Mouse (Mus musculus): ENCODE measurements around the gene Wbp2. TPM values are rescaled to one million over a fixed set of nuclear protein-coding genes. Genes with fewer than 3 reads are reported as not detected.
"Not testable (repeated sequence)": the region's sequence is repeated elsewhere in the genome, so short reads cannot be mapped to it uniquely, and the experiment has no call there.

The Wbp2 gene
- total RNA-seq (2021) (100 to 1,000 TPM; 165 to 185 TPM), polyA plus RNA-seq (2012; rRNA removed) (517 and 528 TPM in 2 replicates)
- long read RNA-seq, transcript Wbp2-201 (8 exons, 1,826 nt), result major isoform, 105 of 133 reads
- long read RNA-seq, partial matches to known transcripts, result 9 of 133 reads
- long read RNA-seq, other reads (novel, unspliced or antisense), result 15 of 133 reads

DNA sequence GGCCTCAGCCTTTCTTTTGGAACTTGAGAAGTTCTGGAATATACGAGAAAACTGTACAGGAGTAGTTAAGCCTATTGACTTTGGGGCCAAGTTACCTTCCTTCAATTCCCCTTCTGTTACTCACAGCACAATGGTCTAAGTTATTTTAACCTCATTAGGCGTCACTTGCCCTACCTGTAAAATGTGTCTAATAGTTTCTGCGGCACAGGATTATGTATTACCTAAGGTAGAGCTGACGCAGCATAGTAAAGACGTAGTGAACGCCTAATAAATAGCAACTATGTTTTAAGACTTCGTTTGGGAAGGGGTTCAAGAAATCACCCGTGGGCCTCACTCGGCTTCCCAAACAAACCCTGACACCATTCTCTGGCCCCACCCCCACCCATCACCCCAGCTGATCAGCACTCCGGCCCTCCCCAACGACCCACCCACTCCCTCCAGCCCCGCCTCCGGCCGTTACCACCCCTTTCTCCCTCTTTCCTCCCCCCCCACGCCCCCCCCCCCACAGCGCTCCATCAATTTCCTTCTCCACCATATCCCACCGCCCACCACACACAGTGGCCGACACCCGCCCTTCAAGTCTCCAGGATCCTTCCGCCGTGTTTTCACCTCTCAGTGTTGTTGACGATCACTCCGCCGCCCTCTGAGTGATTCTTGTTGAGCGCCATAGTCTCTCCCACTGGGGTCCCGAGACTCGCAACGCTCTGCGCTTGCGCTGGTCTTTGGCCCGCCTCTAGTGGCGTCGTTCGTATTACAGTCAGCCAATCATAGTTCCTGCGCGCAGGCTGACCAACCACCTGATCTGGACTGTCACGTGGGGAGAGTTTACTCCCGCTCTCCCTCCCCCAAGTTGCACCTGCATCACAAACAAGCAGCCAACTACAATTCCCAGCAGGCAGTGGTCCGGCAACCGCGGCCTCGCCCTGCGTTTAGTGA, at the start of gene Wbp2:
TSS of gene Wbp2 (minus strand) at position 738 of the 936 bp plus-strand sequence.
- peak; percentile 98 for DNase-seq

DNA sequence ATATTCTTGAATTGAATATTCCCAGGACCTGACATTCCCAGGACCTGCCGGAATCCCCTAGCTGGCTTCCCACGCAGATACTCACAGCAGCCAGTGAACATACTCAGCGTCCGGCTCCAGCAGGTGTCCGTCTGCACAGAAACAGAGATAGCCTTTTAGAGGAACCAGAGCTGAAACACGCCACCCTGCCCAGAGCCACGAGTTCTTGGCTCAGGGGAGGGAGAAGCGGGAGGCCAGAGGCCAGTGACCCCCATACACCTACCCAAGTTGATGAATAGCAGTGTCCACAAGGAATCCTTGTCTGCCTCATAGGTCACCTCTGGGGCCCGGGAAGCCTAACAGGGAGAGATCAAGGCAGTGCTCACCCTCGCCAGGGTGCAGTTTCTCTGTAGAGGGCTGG, 47.4 kb upstream of the Wbp2 start:
- DNase-seq, result no peak

DNA sequence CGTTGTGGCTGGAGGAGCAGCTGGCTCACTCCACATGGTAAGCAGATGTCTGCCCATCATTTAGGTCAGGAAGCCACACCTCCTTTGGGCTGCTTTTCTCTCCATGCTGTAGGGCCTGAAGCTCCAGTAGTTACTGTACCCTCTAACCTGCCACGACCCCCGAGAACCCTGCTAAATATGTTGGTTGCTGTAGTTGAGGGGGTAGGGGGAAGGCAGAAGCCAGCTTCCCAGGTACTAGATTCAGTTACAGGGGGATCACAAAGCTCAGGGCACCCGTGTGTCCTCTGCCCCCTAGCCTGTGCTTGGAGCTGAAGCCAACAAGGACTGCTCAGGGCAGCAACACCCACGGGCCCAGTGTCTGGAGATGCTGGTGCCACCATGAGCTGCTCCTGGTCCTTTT, 46.7 kb upstream of the Wbp2 start:
- DNase-seq, result no peak

DNA sequence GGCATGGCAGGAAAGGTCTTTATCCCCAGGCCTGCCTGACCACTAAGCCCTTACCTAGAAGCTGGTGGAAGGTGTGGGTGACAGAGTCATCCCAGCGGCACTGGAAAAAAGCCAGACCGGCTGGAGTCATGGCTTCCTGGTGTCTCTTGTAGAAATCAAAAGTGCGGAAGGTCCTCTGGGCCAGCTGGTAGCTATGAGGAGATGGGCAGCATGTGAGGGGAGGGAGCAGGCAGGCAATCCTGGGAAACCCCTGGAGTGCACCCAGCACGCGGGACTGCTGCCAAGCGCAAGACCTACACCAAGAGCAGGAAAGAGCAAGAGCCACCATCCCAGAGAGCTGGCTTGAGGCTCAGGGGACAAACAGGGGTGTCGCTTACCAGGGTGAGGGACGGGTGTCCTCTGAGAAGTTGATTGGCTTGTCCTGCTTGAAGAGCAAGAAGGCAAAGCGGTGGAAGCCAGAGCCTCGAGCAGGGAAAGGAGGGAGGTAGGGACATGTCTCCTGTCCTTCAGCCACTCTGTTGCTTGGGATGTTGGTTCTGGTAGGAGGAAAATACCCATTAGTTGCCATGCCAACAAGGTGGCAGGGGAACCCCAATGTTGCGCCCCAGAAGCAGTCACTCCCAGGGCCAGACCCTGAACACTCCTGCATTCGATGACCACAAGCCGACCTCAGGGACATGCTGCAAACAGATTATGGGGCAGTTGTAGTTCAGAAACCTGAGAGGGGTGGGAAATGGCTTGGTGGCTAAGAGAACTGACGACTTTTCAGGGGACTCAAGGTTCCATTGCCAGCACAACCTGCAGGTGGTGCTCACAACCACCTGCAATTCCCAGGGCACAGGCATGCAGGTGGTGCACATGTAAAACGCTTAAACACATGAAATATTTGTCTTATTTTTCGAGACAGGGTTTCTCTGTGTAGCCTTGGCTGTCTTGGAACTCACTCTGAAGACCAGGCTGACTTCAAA, 45.9 kb upstream of the Wbp2 start:
- peak; percentile 66 for DNase-seq

DNA sequence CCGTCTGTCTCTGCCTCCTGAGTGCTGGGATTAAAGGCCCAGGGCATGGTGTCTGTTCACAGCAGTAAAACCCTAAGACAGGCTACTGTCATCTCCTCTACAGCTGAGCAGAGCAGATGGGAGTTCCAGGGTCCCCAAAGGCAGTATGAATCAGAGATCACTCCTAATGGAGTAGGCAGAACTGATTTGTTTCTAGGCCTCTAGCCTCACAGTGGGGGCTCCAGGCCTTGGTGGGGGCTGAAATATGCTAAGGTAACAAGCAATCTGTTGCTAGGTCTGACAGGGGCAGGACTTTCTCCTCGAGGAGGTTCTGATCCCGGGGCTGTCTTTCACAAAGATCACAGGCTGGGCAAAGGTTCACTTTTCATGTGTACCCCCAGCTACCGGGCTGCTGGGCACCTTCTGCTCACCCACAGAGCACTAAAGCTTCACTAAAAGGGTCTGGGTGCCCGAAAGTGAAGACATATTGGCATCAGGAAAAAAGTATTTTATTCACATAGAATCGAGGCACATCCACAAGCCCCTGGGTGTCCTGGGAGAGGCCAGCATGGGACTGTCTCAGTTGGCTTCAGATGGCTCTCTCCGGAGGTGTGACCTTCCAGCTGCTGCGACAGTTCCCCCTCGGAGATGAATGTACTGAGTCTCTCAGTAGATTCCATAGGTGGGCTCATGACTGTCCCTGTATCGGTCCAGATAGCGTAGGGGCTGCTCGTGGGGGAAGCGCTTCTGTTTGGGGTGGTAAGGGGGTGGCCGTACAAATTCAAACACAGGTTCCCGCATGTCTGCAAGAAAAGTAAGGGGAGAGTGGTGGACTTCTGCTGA, 44.8 kb upstream of the Wbp2 start:
- no peak for DNase-seq

DNA sequence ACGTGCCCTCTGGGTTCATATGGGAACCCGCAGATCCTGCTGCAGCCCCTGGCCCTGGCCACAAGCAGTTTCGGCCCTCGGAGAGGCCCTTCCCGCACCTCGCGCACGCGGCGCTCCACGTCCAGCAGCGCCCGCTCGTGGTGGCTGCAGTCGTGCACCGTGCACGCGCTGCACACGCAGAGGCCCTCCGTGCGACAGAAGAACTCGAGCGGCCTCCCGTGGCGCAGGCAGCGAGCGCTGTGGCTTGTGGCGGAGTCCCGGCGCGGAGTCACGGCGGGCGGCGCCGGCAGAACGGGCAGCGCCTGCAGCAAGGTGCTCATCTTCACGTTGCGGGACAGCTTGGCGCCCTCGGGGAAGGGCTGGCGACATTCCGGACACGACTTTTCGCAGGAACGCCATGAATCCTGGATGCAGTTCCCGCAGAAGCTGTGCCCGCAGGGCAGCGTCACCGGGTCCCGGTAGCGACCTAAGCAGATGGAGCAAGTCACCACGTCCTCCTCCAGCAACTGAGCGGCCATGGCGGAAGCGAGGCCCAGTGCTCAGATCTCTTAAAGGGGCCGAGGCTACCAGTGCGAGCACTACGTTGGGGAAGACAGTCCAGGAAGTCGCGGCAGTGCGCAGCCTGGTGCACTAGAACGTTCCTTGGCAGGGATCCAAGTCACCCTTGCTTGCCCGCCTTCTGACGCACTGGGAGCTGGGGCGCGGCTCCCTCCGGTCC, 43.9 kb upstream of the Wbp2 start, which contains the start of gene Trim65:
TSS of gene Trim65 (minus strand) at position 641 of the 718 bp plus-strand sequence.
- DNase-seq, result peak; percentile 92

DNA sequence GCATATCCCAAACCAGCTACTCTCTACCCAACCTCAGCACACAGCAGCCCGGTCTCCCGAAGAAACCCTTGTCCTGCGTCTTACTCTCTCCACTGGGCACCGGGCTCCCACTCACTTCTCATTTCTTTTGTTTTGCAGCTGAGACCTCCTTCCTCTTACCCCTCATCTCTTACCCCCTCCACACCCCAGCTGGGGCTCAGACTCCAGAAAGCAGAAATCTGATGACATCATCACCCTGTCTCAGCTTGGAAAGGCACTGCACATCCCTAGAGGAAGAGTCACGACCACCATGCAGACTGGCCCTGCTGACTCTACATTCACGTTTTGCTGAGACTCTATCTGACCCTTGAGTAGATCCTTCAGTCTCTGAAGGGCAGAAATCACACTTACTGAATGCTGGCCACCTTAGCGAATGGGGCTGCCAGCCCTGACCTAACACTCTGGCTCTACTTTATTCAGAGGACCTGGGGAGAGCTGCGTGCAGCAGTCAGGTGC, 43.2 kb upstream of the Wbp2 start:
- DNase-seq, result no peak

DNA sequence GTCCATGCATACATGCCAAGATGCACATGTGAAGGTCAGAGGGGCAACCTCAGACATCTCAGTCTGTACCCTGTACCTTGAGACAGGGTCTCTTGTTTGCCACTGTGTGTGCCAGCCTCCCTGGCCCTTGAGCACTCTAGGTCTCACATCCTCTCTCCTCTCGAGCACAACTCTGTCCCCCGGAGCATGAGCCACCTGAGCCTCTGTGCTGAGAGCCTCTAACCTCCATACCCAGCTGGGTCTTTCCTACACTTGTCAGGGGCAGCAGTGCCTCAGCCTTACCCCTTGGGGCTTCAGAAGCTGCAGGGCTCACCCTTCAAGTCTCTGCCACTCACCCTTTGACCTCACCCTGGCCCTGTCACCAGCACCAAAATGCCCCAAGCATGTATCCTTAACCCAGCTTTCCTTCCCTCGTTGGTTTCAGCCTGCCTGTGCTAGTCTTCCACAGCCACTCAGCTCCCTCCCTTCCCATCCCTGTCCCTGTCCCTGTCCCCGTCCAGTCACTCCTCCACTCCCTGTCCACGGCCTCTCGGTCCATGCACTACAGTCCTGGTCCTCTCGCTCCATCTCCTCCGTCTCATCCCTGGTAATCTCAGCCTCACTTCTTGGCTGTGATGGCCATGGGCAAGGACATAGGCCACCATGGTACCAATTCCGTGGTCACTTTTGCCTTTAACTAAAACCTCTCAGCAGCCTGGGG, 42.4 kb upstream of the Wbp2 start:
- DNase-seq, result no peak

DNA sequence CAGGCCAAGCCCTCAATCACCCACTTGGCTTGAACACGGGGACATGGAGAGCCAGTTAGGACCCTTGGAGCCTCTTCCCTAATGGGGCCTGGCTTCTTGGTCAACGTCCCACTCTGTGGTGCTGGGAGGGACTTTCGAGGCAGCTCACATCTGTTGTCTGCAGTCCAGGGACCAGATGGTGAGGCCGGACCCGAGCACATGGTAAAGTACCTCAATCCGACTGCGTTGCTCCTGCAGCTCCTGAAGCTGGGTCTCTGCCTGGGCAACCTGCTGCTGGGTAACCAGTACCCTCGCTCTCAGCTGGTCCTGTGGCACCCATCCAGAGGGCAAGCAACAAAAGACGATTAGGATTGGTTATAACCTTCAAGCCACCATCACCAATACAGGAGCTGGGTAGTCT, 41.2 kb upstream of the Wbp2 start:
- DNase-seq, result no peak

DNA sequence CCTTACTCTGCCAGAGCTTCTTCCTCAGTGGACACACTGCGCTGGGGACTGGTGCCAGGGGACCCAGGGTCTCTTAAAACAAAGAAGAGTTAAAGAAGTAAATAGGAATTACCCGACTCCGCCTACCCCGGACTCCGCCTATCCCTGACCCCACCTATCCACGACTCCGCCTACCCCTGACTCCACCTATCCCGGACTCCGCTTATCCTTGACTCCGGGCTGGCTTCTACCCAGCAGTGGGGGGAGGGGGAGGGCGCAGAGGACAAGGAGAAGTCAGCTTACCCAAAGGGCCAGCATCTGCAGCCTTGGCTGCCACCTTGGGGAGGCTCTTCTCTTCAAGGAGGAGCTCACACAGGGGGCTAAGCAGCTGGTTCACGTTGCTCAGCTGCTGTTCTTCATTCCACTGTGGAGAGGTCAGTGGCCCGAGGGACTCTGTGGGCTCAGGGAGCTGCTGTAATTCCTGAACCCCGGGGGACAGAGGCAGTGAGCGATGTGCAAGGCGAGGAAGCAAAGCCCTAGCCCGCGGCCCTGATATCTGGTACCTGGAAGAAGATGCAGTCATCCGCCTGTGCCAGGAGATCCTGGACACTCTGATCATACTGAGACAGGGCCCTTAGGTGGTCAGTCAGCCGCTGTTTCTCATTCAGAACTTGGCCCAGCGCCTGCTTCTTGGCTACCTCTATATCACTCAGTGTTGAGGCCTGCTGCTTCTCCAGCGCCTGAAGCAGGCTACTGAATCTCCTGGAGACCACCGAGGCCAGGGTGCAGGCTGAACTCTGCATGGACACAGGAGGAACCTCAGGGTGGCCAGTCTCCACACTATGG, 40.6 kb upstream of the Wbp2 start, which contains the start of gene Trim47:
TSS of gene Trim47 (minus strand) at position 55 of the 825 bp plus-strand sequence.
- peak; percentile 88 for DNase-seq

DNA sequence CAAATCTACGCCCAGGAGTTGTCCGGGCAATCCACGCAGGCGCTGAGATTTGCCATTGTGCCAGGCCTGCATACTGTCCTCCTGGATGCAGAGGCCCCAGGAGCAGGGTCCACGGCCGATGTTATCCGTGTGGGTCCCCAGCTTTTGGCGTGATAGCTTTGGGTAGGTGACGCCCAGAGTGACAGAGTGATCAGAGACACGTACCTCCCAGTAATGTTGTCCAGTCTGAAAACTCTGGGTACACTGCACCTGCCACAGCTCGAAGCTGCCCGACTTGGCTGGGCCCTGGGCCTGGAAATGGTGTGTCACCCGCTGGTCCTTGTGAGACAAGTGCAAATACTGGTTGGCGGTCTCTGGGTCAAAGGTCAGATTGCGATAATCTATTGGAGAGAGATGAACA, 39.5 kb upstream of the Wbp2 start:
- no peak for DNase-seq

DNA sequence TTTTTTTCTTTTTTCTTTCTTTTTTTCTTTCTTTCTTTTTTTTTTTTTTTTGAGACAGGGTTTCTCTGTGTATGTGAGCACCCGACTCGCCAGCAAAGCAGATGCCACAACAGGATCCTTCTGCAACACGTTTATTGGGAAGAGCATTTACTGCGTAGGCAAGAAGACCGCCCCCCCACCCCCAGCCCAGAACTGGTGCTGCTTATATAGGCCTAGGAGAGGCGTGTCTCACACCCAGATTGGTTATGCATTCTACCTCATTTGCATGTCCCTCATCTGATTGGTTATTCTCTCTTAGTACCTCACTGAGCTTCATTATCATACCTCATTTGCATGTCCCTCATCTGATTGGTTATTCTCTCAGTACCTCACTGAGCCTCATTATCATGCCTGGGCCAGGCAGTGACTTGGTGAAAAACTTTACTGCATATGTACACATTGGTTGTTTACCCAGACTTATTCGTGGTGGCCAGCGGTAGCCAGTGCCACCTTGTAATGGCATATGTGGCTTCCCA, 35.0 kb upstream of the Wbp2 start:
- DNase-seq, result not testable (repeated sequence)

DNA sequence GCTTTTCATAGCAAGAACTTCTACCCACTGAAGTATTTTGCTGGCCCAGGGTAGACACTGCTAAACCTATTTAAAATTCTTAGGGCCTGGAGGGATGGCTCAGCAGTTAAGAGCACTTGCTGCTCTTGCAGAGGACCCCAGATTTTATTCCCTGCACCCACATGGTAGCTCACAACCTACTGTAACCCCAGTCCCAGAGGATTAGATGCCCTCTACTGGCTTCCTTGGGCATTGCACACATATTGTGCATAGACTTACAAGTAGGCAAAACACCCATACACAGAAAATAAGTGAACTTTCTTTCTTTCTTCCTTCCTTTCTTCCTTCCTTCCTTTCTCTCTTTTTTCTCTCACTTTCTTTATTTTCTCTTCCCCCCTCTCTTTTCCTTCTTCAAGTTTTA, 31.0 kb upstream of the Wbp2 start:
- no peak for DNase-seq

DNA sequence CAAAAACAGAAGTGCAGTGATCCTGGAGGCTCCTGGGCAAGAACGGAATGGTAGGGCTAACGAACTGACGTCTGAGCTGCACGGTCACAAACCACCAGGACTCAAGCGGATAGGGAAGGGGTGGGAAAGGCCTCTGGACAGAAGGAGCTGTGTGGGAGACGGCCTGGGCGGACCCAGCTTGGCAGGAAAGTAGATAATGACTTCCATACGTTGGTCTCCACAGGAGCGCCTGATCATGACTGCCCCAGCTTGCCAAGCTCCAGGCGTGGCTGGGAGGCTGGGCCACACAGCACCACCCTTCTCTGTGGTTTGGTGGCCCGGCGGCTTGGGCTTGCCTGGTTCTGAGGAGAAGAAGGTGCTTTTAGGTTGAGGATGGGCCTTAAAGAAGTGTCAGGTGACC, 30.4 kb upstream of the Wbp2 start:
- DNase-seq, result no peak

DNA sequence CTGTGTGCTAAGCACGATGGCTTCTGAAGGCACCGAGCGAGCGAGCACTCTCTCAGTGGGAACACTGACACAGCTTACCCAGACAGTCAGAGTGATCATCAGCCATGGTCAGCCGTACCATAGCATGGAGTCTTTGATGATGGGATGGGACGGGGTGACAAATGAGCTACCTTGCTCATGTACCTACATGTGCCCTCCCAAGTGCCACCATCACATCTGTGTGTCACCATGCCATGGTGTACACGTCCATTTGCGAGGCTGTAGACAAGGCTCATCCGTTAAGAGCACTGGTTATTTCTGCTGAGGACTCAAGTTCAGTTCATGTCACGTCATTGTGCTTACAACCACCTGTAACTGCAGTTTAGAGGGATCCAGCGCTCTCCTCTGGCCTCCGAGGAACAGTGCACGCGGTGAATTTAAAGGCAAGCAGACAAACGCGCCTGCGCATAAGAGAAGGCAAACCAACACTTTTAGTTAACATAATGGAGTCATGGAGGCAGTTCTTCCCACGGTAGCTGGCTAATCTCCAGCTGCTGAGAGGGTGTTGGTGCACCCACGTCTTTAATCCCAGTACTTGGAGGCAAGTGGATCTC, 24.9 kb upstream of the Wbp2 start:
- no peak for DNase-seq

DNA sequence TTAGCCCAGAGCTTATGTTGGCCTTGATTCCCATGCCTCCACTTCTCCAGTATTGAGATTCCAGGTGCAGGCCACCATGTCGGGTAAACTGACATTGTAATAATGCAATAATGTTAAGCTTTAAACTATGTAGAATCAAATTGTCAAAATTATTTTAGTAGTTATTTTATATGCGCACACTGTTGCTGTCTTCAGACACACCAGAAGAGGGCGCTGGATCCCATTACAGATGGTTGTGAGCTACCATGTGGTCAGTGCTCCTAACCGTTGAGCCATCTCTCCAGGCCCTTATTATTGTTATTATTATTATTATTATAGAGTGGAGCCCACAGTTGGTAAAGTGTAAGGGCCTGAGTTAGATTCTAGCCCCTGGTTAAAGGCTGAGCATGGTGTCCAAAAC, 24.3 kb upstream of the Wbp2 start:
- no peak for DNase-seq

DNA sequence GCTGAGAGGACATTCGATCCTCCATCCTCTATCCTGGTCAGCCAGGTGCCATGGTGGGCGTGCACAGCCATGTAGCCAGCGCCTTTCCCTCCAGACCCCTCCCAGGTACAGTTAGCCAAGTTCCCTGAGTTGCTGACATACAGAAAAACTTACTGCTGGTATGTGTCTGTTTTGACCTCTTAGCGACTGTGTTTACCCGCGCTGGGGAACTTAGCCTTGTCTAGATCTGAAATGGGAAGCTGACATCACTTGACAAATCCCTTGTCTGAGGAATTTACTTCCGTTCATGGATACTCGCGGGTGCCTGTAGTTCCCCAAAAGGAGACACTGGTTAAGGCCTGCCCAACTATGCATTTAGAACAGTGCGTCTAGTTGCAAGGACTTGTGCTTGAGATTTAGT, 23.7 kb upstream of the Wbp2 start:
- DNase-seq, result no peak

DNA sequence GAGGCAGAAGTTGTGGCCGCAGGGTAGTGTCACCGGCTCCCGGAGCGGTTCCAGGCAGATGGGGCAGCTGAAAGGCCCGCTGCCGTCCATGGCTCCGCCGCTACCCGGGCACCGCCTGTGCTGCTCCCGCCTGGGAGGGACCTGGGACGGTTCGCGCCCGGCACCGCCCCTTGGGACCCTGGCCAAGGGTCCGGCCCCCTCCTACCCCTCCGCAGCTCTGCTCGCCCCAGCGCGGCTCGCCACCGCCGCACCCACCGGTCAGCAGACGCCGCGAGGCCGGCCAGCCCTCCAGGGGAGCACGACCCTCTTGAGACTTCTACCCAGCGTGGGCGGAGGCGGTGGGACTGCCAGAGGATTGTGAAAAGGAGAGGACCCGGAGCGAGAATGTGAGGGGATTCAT, 23.3 kb upstream of the Wbp2 start:
- DNase-seq, result peak; percentile 88
